Mouse (Mus musculus): Measurements from ENCODE around the gene Gm14496. TPM values are rescaled to one million over a fixed set of nuclear protein-coding genes. Genes with fewer than 3 reads are reported as not detected.

Gene Gm14496
- polyA plus RNA-seq (2021; fragmentation: Nextera tagmentation): not detected in 2 replicates
- long read RNA-seq, experiment 1: 0 reads
- long read RNA-seq, experiment 2: 0 reads

GRCm38 (mm10) chr2:181990829-181991228 lies at the start of gene Gm14496:
TSS of gene Gm14496 (plus strand) at chr2:181991129.

Other genes with a start within 250 kb of the Gm14496 start
- gene Myt1, start 227.8 kb upstream of the Gm14496 start, polyA plus RNA-seq (2021; fragmentation: Nextera tagmentation): 0.93 and 1.0 TPM in 2 replicates
- 17.0 and 19.4 TPM in 2 replicates for gene Pcmtd2, start 153.3 kb upstream of the Gm14496 start, polyA plus RNA-seq (2021; fragmentation: Nextera tagmentation)
- gene Polr3k, start 126.8 kb upstream of the Gm14496 start, polyA plus RNA-seq (2021; fragmentation: Nextera tagmentation): 39.8 and 40.5 TPM in 2 replicates